Mouse (Mus musculus) liver, embryonic 16.5 days (tissue): ENCODE measurements at regions not wholly inside any gene's neighbourhood (a gene's known extent, or its start where the extent isn't known, plus 50 kb on each side); places are given as distances from the start of the nearest gene placed in this dataset.

Experiments used
- ATAC-seq: fragments of 200-750 bp; cut with Nextera tagmentation; 2 replicates; pipeline ENCODE4 v1.8.0; 2017; ENCODE audit warnings: low read depth, mild to moderate bottlenecking, moderate number of reproducible peaks, moderate library complexity
- H3K27ac ChIP-seq: fragments of 300-500 bp; sonication (generic); 2 replicates; pipeline ENCODE4 v1.5.1; 2014; ENCODE audit warnings: mild to moderate bottlenecking, low read length
- H3K27me3 ChIP-seq: fragments of 300-500 bp; sonication (generic); 2 replicates; pipeline ENCODE4 v1.6.1; 2014; ENCODE audit warnings: low read depth, low read length, mixed read lengths; ENCODE audit not compliant: control insufficient read depth, insufficient read depth
- H3K36me3 ChIP-seq: fragments of 300-500 bp; sonication (generic); 2 replicates; pipeline ENCODE4 v1.6.1; 2014; ENCODE audit warnings: mild to moderate bottlenecking; ENCODE audit not compliant: control insufficient read depth, insufficient read depth
- H3K4me1 ChIP-seq: fragments of 300-500 bp; sonication (generic); 2 replicates; pipeline ENCODE4 v1.6.1; 2014; ENCODE audit warnings: low read depth, low read length, mixed read lengths; ENCODE audit not compliant: control insufficient read depth
- H3K4me2 ChIP-seq: fragments of 300-500 bp; sonication (generic); 2 replicates; pipeline ENCODE4 v1.6.1; 2014; ENCODE audit warnings: low read depth, low read length, mixed read lengths
- H3K4me3 ChIP-seq: fragments of 300-500 bp; sonication (generic); 2 replicates; pipeline ENCODE4 v1.5.1; 2014; ENCODE audit warnings: low read depth, mild to moderate bottlenecking, low read length
- H3K9ac ChIP-seq: fragments of 300-500 bp; sonication (generic); 2 replicates; pipeline ENCODE4 v1.6.1; 2014; ENCODE audit warnings: low read depth, low read length
- H3K9me3 ChIP-seq: fragments of 300-500 bp; sonication (generic); replicated peaks from 2 replicates; pipeline ENCODE4 v1.6.1; 2016; ENCODE audit warnings: low read length; ENCODE audit not compliant: control insufficient read depth
- WGBS: fragments of 180-500 bp; shearing (Covaris S2); extraction: QIAGEN DNeasy Blood & Tissue Kit; methylation state at CpG from one replicate; pipeline ENCODE4 v1.1.7; 2014; ENCODE audit not compliant: insufficient replicate concordance; 5-methylcytosine and 5-hydroxymethylcytosine counted together

DNA sequence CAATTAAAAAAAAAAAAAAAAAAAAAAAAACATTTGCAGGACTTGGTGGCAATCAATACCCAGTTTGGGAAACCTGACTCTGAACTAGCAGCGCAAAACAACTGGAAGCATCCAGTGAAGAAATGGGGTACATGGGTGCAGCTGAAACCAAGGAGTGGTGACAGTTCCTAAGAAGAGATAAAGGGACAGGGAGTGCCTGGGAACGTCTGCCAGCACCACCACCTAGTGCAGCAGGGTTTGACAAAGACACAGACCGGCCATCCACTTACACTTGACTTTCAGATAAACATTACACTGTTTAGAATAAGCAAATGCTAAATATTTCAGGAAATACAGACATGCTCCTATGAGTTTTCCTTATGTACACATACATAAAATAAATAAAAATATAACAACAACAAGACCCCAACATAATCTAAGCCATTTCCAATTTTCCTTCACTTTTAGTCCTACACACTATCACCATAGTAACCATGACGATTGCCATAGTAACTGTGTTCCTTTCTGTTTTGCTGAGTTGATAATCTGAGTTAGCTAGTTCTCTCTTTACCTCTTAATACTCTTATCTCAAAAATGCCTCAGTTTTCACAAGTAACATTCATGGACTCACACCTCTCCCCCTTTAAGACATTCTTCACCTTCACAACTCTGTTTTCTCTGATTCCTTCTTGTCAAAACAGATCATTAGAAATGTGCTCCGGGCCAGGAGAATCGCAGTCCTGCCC, 80.3 kb downstream of the Ackr3 start:
- 0 out of 2 replicates have a peak, but pooled peaks have one; percentile 28 for ATAC-seq
- H3K27me3 ChIP-seq: no peaks in the 10 kb centered on the region
- peak overlapping the region; percentile 26; the same call in 1 of the 2 replicates for H3K4me2 ChIP-seq
- no peak overlapping the region for H3K9ac ChIP-seq
- 57% methylated on average over 6 of the region's 6 CpGs for WGBS
- no peaks in the 10 kb centered on the region for H3K9me3 ChIP-seq
- H3K4me3 ChIP-seq: no peak overlapping the region
- H3K4me1 ChIP-seq: peaks cover 43% of the 10 kb centered on the region
- no peaks in the 10 kb centered on the region for H3K36me3 ChIP-seq
- H3K27ac ChIP-seq: peak overlapping the region; percentile 18

DNA sequence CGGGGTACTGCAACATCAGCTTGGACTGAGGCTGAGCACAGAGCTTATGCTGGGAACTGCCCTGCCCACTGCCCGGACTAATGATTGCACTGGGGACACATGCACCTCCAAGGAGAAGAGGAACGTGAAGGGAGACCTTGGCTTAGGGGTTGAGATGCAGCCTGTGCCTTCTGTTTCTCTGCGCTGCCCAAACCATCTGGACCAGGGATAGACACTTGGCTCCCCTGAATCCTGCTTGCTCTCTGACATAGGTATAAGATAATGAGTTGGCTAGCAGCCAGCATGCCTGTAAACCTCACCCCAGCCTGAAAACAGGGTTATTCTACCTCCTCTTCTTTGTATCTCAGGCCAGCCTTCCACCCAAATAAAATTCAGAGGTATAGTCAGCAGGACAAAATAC, 81.5 kb downstream of the Ackr3 start:
- Histone ChIP-seq H3K9me3 (no peaks in the 10 kb centered on the region), H3K4me3 (no peak overlapping the region), H3K4me1 (peaks cover 55% of the 10 kb centered on the region), H3K27ac (no peak overlapping the region), H3K4me2 (no peak overlapping the region), H3K27me3 (no peaks in the 10 kb centered on the region), H3K36me3 (no peaks in the 10 kb centered on the region), H3K9ac (no peak overlapping the region)
- 74% methylated on average over 4 of the region's 4 CpGs for WGBS
- ATAC-seq: no peak

DNA sequence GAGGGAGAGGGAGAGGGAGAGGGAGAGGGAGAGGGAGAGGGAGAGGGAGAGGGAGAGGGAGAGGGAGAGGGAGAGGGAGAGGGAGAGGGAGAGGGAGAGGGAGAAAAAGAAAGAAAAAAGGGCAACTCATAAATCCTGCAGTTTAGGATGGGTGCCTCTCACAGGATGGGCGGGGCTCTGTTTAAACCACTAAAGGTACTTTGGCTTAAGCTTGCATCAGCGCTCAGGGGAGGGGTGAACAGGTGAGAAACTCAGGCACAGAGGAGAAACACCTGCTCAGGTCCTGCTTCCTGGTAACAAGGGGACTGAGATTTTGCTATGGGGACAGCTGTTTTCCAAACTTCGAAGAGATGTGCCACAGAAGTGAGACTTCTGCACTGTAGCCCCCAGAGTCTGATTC, 83.5 kb downstream of the Ackr3 start:
- no peak for ATAC-seq
- Histone ChIP-seq H3K27me3 (no peaks in the 10 kb centered on the region), H3K4me2 (no peak overlapping the region), H3K36me3 (no peaks in the 10 kb centered on the region), H3K4me1 (peaks cover 53% of the 10 kb centered on the region), H3K4me3 (no peak overlapping the region), H3K9ac (peak overlapping the region; percentile 16; the same call in 1 of the 2 replicates), H3K9me3 (no peaks in the 10 kb centered on the region), H3K27ac (0 out of 2 replicates have a peak overlapping the region, but pooled peaks have one; percentile 26)
- WGBS: 71% methylated on average over 3 of the region's 3 CpGs

DNA sequence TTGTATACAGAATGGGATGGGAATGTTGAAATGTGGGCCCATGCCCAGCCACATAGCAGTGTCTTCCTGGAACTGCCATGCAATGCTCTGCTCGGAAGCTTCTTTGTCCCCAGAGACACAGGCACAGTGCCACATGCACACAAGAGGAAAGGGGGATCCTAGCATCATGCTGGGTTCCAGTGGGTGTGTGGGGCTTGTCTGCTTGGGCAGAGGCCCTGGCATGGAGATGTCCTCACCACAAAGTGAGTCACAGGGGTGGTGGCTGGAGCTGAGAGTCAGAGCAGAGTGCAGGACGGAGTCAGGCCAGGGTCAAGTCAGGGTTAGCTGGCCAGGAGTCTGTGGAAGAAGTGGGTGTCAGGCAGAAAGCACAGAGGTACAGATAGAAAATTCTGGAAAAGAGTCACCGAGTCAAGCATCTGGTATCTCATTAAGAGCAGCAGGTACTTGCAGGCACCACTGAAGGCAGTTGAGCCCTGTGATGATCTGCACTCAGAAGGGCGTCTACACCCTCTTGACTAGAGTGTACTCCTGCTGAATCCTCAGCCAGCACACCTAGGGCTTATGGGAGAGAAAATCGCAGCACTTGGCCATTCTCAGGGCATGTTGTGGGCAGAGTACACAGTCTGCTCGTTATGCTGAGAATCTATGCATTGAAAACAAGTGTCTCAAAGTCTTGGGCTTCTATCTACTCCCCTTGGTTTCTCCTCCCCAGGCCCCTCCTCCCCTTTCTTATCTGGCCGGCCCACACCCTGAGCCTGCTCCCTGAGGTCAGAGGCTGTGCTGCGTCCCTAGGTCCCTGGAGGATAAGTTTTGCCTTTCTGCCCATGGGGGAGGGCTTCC, 85.3 kb downstream of the Ackr3 start:
- Histone ChIP-seq H3K9me3 (no peaks in the 10 kb centered on the region), H3K4me3 (peak overlapping the region; percentile 34), H3K4me2 (peak overlapping the region; percentile 58), H3K9ac (peak overlapping the region; percentile 50), H3K27ac (peak overlapping the region; percentile 96), H3K36me3 (no peaks in the 10 kb centered on the region), H3K4me1 (peaks cover 42% of the 10 kb centered on the region), H3K27me3 (no peaks in the 10 kb centered on the region; the same call in 1 of the 2 replicates)
- 24% methylated on average over 8 of the region's 8 CpGs for WGBS
- peak; percentile 98 for ATAC-seq

DNA sequence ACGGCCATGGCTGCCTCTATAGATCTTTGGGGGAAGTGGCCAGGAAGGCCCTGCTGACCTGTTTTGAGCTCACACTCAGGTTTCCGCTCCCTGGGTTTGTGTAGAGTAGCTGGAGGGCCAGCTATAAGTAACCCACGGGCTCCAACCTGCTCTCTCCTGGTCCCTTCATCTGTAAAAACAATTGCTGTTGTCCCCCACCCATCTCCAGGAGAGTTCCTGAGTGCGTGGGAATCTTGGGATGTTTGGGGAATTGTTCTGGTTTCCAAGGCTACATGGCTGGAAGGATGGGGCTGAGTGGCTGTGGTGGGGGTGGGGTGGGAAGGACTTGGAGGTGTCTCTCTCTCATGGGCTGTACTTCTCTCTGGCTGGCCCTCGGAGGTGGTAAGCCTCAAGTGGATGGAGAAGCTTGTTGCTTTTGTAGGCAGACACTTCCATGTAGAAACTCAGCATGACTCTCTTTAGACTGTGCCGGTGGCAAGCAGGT, 86.0 kb downstream of the Ackr3 start:
- 25% methylated on average over 6 of the region's 6 CpGs for WGBS

DNA sequence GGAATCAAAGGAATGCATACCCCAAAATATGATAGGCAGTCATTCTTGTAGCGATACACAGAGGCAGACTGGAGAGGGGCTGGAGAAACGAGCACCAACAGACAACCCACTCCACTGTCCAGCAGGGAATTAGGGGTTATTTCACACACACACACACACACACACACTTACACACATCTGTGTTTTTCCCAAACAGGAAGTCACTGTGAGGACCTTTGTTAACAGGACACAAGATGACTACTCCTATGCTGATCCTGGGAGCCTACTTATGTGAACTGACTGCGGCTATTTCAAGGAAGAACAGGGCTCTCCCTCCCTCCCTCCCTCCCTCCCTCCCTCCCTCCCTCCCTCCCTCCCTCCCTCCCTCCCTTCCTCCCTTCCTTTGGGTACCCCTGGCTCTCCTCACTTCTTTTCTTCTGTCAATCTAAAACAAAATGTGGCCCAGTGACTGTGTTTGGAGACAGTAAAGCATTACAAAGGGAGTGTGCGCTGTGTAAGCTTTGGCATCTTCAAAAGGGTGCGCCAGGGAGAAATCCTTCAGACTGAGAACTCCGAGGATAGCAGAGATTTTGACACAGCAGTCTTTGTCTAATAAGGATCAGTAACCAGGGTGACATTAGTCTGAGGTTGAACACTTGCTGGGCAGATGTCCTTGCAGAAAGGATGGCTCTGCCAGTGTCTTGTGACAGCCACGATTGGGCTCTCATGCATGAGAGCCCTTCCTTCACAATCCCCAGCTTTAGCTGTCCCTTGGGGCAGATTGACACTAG, 86.8 kb downstream of the Ackr3 start:
- Histone ChIP-seq H3K36me3 (no peaks in the 10 kb centered on the region), H3K27me3 (no peaks in the 10 kb centered on the region; the same call in 1 of the 2 replicates), H3K9ac (peak overlapping the region; percentile 50), H3K27ac (peak overlapping the region; percentile 96), H3K4me3 (no peak overlapping the region), H3K4me1 (peaks cover 34% of the 10 kb centered on the region), H3K4me2 (peak overlapping the region; percentile 58; the same call in 1 of the 2 replicates), H3K9me3 (no peaks in the 10 kb centered on the region)
- WGBS: 73% methylated on average over 7 of the region's 7 CpGs
- ATAC-seq: no peak

More for the DNA sequence above, 86.0 kb downstream of the Ackr3 start:
- Histone ChIP-seq H3K4me1 (peaks cover 38% of the 10 kb centered on the region), H3K9ac (peak overlapping the region; percentile 50), H3K9me3 (no peaks in the 10 kb centered on the region), H3K36me3 (no peaks in the 10 kb centered on the region), H3K4me2 (peak overlapping the region; percentile 58), H3K4me3 (peak overlapping the region; percentile 34), H3K27ac (peak overlapping the region; percentile 96), H3K27me3 (no peaks in the 10 kb centered on the region; the same call in 1 of the 2 replicates)
- ATAC-seq: peak; percentile 60

DNA sequence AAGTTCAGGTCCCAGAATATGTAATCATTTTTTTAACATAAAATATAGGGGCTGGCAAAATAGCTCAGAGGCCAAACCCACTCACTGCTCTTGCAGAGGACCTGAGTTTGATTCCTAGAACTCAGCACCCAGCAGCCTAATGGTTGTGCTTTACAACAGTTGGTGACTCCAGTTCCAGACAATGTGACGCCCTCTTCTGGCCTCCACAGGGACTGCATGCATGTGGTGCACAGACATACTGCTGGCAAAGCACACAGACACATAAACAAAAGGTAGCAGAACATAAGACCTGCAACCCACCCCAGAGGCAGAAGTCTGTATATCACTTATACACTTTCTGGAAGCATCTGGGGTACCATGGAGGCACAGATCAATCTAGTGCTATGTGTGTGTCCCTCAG, 87.5 kb downstream of the Ackr3 start:
- H3K9me3 ChIP-seq: no peaks in the 10 kb centered on the region
- H3K9ac ChIP-seq: no peak overlapping the region
- no peak for ATAC-seq
- no peak overlapping the region for H3K27ac ChIP-seq
- no peak overlapping the region for H3K4me2 ChIP-seq
- H3K36me3 ChIP-seq: no peaks in the 10 kb centered on the region
- H3K4me3 ChIP-seq: no peak overlapping the region
- H3K4me1 ChIP-seq: peaks cover 33% of the 10 kb centered on the region
- 65% methylated on average over 1 of the region's 1 CpGs for WGBS
- no peaks in the 10 kb centered on the region; the same call in 1 of the 2 replicates for H3K27me3 ChIP-seq

DNA sequence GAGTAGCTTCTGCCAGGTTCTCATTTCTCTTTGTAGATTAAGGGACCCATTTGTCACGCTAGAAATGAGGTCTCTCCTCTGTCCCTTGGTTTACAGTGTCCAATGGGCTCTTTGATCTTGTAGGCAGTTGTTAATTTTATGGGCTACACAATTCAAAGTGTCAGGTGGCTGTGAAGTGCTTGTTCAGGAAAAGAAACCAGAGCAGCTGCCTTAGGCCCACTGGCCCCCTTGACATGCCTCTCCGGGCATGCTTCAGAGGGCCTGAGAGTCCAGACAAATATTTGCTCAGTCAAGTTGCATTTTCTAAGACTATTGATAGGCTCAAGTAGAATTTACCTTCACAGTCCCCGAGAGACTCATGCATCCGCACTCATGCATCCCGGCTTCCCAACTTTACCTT, 94.0 kb downstream of the Ackr3 start:
- 56% methylated on average over 5 of the region's 5 CpGs for WGBS
- ATAC-seq: no peak
- Histone ChIP-seq H3K36me3 (no peaks in the 10 kb centered on the region), H3K27me3 (no peaks in the 10 kb centered on the region; the same call in 1 of the 2 replicates), H3K4me1 (no peaks in the 10 kb centered on the region), H3K9me3 (no peaks in the 10 kb centered on the region), H3K4me3 (no peak overlapping the region), H3K4me2 (no peak overlapping the region), H3K27ac (no peak overlapping the region), H3K9ac (no peak overlapping the region)
